Mouse (Mus musculus) brain, embryonic 14.5 days (tissue): ENCODE data around the gene Tdgf1.

Source experiments
- CTCF ChIP-seq: fragments of 200-500 bp; IDR thresholded peaks from 2 replicates; pipeline ENCODE4 v1.5.1; 2012; ENCODE audit warnings: inconsistent platforms, mild to moderate bottlenecking, moderate library complexity, borderline replicate concordance; ENCODE audit not compliant: insufficient read depth, insufficient read length; ENCODE audit errors: extremely low read depth
- POLR2A ChIP-seq: fragments of 200-500 bp; IDR thresholded peaks from 2 replicates; pipeline ENCODE4 v1.6.1; 2012; ENCODE audit warnings: mild to moderate bottlenecking, inconsistent platforms, borderline replicate concordance; ENCODE audit not compliant: poor library complexity, insufficient read depth, insufficient read length, severe bottlenecking; ENCODE audit errors: extremely low read depth

DNA sequence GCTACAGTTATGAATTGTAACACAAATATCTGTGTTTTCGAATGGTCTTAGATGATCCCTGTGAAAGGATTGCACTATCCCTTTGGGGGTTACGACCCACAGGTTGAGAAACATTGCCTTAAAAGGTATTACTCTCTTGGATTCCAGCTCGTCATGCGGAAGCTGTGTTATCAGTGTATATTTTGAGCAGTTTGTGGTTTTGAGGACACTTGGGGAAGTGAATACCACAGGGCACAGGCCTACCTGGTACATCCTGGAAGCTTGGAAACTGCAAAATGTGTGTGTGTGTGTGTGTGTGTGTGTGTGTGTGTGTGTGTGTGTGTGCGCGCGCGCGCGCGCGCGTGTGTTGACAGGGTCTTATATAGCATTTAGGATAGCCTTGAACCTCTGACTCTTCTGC is 5.9 kb upstream of the Tdgf1 start:
- TF ChIP-seq CTCF (no peak), POLR2A (no peak)
